Mouse (Mus musculus) G1E (cell line): ENCODE measurements around the gene Tnfsf12.

Source experiments
- CTCF ChIP-seq: IDR thresholded peaks from 2 replicates; pipeline ENCODE4 v1.5.1; 2012; ENCODE audit warnings: low read depth, low read length, inconsistent platforms, mixed read lengths
- GATA1 ChIP-seq: IDR thresholded peaks from 2 replicates; pipeline ENCODE4 v1.6.1; 2012; ENCODE audit warnings: borderline replicate concordance, low read length, inconsistent platforms, mixed read lengths
- GATA2 ChIP-seq: IDR thresholded peaks from 2 replicates; pipeline ENCODE4 v1.6.1; 2012; ENCODE audit warnings: low read depth, low read length, inconsistent platforms, borderline replicate concordance
- POLR2AphosphoS5 ChIP-seq: IDR thresholded peaks from 2 replicates; pipeline ENCODE4 v1.6.1; 2012; ENCODE audit warnings: low read depth, low read length, inconsistent platforms; ENCODE audit not compliant: insufficient replicate concordance
- TAL1 ChIP-seq: conservative IDR thresholded peaks from 2 replicates; pipeline ENCODE4 v1.6.1; 2012; ENCODE audit warnings: low read depth, low read length, inconsistent platforms, mixed read lengths

GRCm38 (mm10) chr11:69714636-69715329 lies 19.1 kb upstream of the Tnfsf12 start:
- TF ChIP-seq GATA1 (no peak), CTCF (no peak), GATA2 (no peak), TAL1 (no peak), POLR2AphosphoS5 (no peak)
